Comparison of ENCODE assay signal across 13 mouse cellular contexts in genomic region chr17:51814301-51814700, GRCm38 (mm10). TPM values are rescaled to one million over a fixed set of nuclear protein-coding genes. Genes with fewer than 3 reads are reported as not detected.
DNase-seq lines count a peak whose midpoint lies in the region; ATAC-seq lines count a peak whose summit lies in the region.
"Had no signal": no experiment of that assay in that cellular context is flagged by ENCODE, and none has a peak within 500 bp of the region (broad histone marks: within the 10 kb centered on the region; RNA-seq: fewer than 3 reads in every experiment).

No protein-coding gene starts in this region.

- no peak overlapping the region for H3K27ac ChIP-seq in forebrain, embryonic 15.5 days (replicated peaks)
- no peak overlapping the region for H3K27ac ChIP-seq in forebrain, embryonic 13.5 days
- H3K27ac ChIP-seq in midbrain, embryonic 15.5 days: no peak overlapping the region
- H3K27ac ChIP-seq in midbrain, embryonic 14.5 days (replicated peaks; ENCODE audit: low read depth, low read length): no peak overlapping the region
- no peak overlapping the region for H3K27ac ChIP-seq in midbrain, embryonic 10.5 days (replicated peaks)
- H3K27ac ChIP-seq: liver, embryonic 13.5 days had no signal

- 26% methylated on average over 6 of the region's 6 CpGs for WGBS in forebrain, embryonic 15.5 days
- WGBS in forebrain, embryonic 13.5 days: 28% methylated on average over 6 of the region's 6 CpGs
- 24% methylated on average over 6 of the region's 6 CpGs for WGBS in midbrain, embryonic 15.5 days
- WGBS in midbrain, embryonic 14.5 days: 24% methylated on average over 6 of the region's 6 CpGs
- WGBS in midbrain, embryonic 10.5 days: 26% methylated on average over 6 of the region's 6 CpGs

- H3K9ac ChIP-seq in forebrain, embryonic 15.5 days (replicated peaks): no peak overlapping the region
- H3K9ac ChIP-seq in forebrain, embryonic 13.5 days: no peak overlapping the region
- H3K9ac ChIP-seq in midbrain, embryonic 15.5 days: no peak overlapping the region
- H3K9ac ChIP-seq in midbrain, embryonic 14.5 days (replicated peaks; ENCODE audit: low read length): no peak overlapping the region

- H3K9me3 ChIP-seq in forebrain, embryonic 15.5 days: no peaks in the 10 kb centered on the region
- no peaks in the 10 kb centered on the region for H3K9me3 ChIP-seq in forebrain, embryonic 13.5 days (replicated peaks)
- H3K9me3 ChIP-seq in midbrain, embryonic 15.5 days: no peaks in the 10 kb centered on the region
- no peaks in the 10 kb centered on the region for H3K9me3 ChIP-seq in midbrain, embryonic 14.5 days (ENCODE audit: control insufficient read depth, low read length)
- no peaks in the 10 kb centered on the region for H3K9me3 ChIP-seq in midbrain, embryonic 10.5 days (replicated peaks)
- H3K9me3 ChIP-seq: liver, embryonic 13.5 days had no signal

- H3K4me1 ChIP-seq in forebrain, embryonic 15.5 days: peaks cover 22% of the 10 kb centered on the region
- peaks cover 13% of the 10 kb centered on the region for H3K4me1 ChIP-seq in forebrain, embryonic 13.5 days
- H3K4me1 ChIP-seq in midbrain, embryonic 15.5 days: peaks cover 16% of the 10 kb centered on the region; the same call in 1 of the 2 replicates
- H3K4me1 ChIP-seq in midbrain, embryonic 14.5 days (ENCODE audit: control insufficient read depth, insufficient read depth, low read length): peaks cover 6% of the 10 kb centered on the region; the same call in 1 of the 2 replicates
- H3K4me1 ChIP-seq in midbrain, embryonic 10.5 days: peaks cover 16% of the 10 kb centered on the region

- ATAC-seq in forebrain, embryonic 15.5 days (replicated peaks): no peak
- no peak for ATAC-seq in forebrain, embryonic 13.5 days
- no peak for ATAC-seq in midbrain, embryonic 15.5 days (replicated peaks)
- ATAC-seq in midbrain, embryonic 14.5 days (ENCODE audit: low FRiP score, low TSS enrichment): no peak
- peak; percentile 42 for ATAC-seq in inflammation-experienced regulatory T-cells, adult 6 months

- H3K4me3 ChIP-seq in forebrain, embryonic 15.5 days: no peak overlapping the region
- no peak overlapping the region for H3K4me3 ChIP-seq in forebrain, embryonic 13.5 days
- peak overlapping the region; percentile 99; the same call in 1 of the 2 replicates for H3K4me3 ChIP-seq in midbrain, embryonic 15.5 days
- H3K4me3 ChIP-seq in midbrain, embryonic 14.5 days (replicated peaks; ENCODE audit: low read depth, low read length): no peak overlapping the region
- H3K4me3 ChIP-seq in midbrain, embryonic 10.5 days: no peak overlapping the region

- peak overlapping the region; percentile 81; the same call in 1 of the 2 replicates for H3K4me2 ChIP-seq in forebrain, embryonic 15.5 days (replicated peaks)
- H3K4me2 ChIP-seq in forebrain, embryonic 13.5 days: no peak overlapping the region
- H3K4me2 ChIP-seq in midbrain, embryonic 15.5 days: no peak overlapping the region
- H3K4me2 ChIP-seq in midbrain, embryonic 14.5 days (ENCODE audit: low read length): no peak overlapping the region

- DNase-seq in midbrain, embryonic 14.5 days: no peak
- DNase-seq in splenic B cell, adult 2 months (ENCODE audit: low read depth, low spot score): peak; percentile 70
- no peak for DNase-seq in midbrain, embryonic 10.5 days (ENCODE audit: low spot score)
- DNase-seq in layer of hippocampus, adult 9-10 months (ENCODE audit: low spot score): no peak
- DNase-seq: cerebellum, postnatal 10 days; gastrocnemius, postnatal 25 days; kidney, adult 11 months; layer of hippocampus, postnatal 36 days; liver, embryonic 13.5 days had no signal

- H3K36me3 ChIP-seq in forebrain, embryonic 15.5 days: no peaks in the 10 kb centered on the region
- H3K36me3 ChIP-seq in forebrain, embryonic 13.5 days (ENCODE audit: poor library complexity, severe bottlenecking): no peaks in the 10 kb centered on the region
- H3K36me3 ChIP-seq in midbrain, embryonic 15.5 days (replicated peaks): no peaks in the 10 kb centered on the region
- no peaks in the 10 kb centered on the region for H3K36me3 ChIP-seq in midbrain, embryonic 14.5 days (ENCODE audit: control insufficient read depth, insufficient read depth, low read length)
- peaks cover 3% of the 10 kb centered on the region for H3K36me3 ChIP-seq in splenic B cell, adult 2 months (ENCODE audit: control insufficient read depth, insufficient read depth, low read length, poor library complexity, severe bottlenecking)
- H3K36me3 ChIP-seq in midbrain, embryonic 10.5 days: no peaks in the 10 kb centered on the region
- H3K36me3 ChIP-seq: liver, embryonic 13.5 days had no signal

- H3K27me3 ChIP-seq in forebrain, embryonic 15.5 days: no peaks in the 10 kb centered on the region
- H3K27me3 ChIP-seq in forebrain, embryonic 13.5 days: no peaks in the 10 kb centered on the region
- H3K27me3 ChIP-seq in midbrain, embryonic 15.5 days (replicated peaks): no peaks in the 10 kb centered on the region
- no peaks in the 10 kb centered on the region for H3K27me3 ChIP-seq in midbrain, embryonic 14.5 days (ENCODE audit: control insufficient read depth, insufficient read depth, low read length)
- no peaks in the 10 kb centered on the region for H3K27me3 ChIP-seq in splenic B cell, adult 2 months (ENCODE audit: control insufficient read depth, insufficient read depth, low read length, poor library complexity, severe bottlenecking)
- H3K27me3 ChIP-seq in midbrain, embryonic 10.5 days (ENCODE audit: low read depth, poor library complexity, severe bottlenecking): no peaks in the 10 kb centered on the region

RNA-seq across cellular contexts. Expression of gene Satb1, which starts 18.8 kb away (rescaled TPM):
- 40.1 and 47.2 TPM in 2 replicates for polyA plus RNA-seq in forebrain, embryonic 15.5 days (2015; fragmentation: Nextera tagmentation; extraction: Ambion mirVana)
- polyA plus RNA-seq in forebrain, embryonic 13.5 days (2015; fragmentation: Nextera tagmentation; extraction: Ambion mirVana): 34.7 TPM in 2 replicates
- polyA plus RNA-seq in midbrain, embryonic 15.5 days (2015; fragmentation: Nextera tagmentation; extraction: Ambion mirVana): 21.5 and 24.1 TPM in 2 replicates
- polyA plus RNA-seq in midbrain, embryonic 14.5 days (2014; fragmentation: Nextera tagmentation; extraction: Ambion mirVana): 26.6 and 34.2 TPM in 2 replicates
- 10 to 100 TPM; 17.0 to 63.3 (median 36.8) TPM for polyA plus RNA-seq in inflammation-experienced regulatory T-cells, adult 6 months (2017; shearing (Covaris generic))
- 21.6 and 23.1 TPM in 2 replicates for polyA plus RNA-seq in midbrain, embryonic 10.5 days (2016; fragmentation: Nextera tagmentation; extraction: Ambion mirVana)
